Mouse (Mus musculus): ENCODE data around the gene Crls1.

DNA sequence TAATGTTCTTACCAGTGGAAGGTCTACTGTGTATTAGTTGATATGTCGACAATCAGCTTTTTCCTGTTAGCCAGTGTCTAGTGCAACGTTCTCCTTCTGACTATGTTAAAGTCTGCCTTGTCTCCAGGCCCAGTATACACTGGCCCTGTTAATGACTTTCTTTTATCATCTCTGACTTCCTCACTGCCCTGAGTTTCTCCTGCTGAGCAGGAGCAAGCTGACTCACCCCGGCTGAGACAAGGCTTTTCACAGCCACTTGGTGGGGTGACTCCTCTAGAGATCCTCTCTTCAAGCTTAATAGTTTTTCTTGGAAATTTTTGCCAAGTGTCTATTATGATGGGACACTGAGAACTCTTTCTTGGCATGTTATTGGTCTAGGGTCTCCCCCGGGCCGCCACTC, 9.9 kb downstream of the Crls1 start:
- TF ChIP-seq POLR2A (IDR thresholded peaks at IDR 0.05; ENCODE audit: extremely low read depth, insufficient read depth, low read length) (no peak), CTCF (IDR thresholded peaks at IDR 0.05; ENCODE audit: extremely low read depth, insufficient read depth, low read length) (no peak)

Data from cortical plate, adult 2 months (tissue).